Mouse (Mus musculus) small intestine, adult 2 months (tissue): ENCODE results near the gene Megf11. TPM values are rescaled to one million over a fixed set of nuclear protein-coding genes. Genes with fewer than 3 reads are reported as not detected.
"Not testable (repeated sequence)": the region's sequence is repeated elsewhere in the genome, so short reads cannot be mapped to it uniquely, and the experiment has no call there.

ENCODE experiments used
- H3K27ac ChIP-seq: fragments of 200-500 bp; 2 replicates; pipeline ENCODE4 v1.5.1; 2012; ENCODE audit warnings: low read depth, low read length, control low read depth, inconsistent platforms; ENCODE audit not compliant: insufficient read depth
- H3K27me3 ChIP-seq: fragments of 200-500 bp; 2 replicates; pipeline ENCODE4 v1.6.1; 2012; ENCODE audit warnings: mild to moderate bottlenecking, moderate library complexity, low read length, inconsistent platforms; ENCODE audit not compliant: control insufficient read depth, insufficient read depth
- H3K36me3 ChIP-seq: fragments of 200-500 bp; 2 replicates; pipeline ENCODE4 v1.6.1; 2012; ENCODE audit warnings: mild to moderate bottlenecking, low read length, control low read depth, inconsistent platforms; ENCODE audit not compliant: control insufficient read depth, insufficient read depth
- H3K4me1 ChIP-seq: fragments of 200-500 bp; 2 replicates; pipeline ENCODE4 v1.6.1; 2012; ENCODE audit warnings: low read length, inconsistent platforms, mixed read lengths; ENCODE audit not compliant: control insufficient read depth, insufficient read depth, insufficient read length
- H3K4me3 ChIP-seq: fragments of 200-500 bp; 2 replicates; pipeline ENCODE4 v1.5.1; 2012; ENCODE audit warnings: low read depth, mild to moderate bottlenecking, control low read depth, inconsistent platforms, low read length, moderate library complexity
- CTCF ChIP-seq: fragments of 200-500 bp; IDR thresholded peaks from 2 replicates; pipeline ENCODE4 v1.5.1; 2012; ENCODE audit warnings: low read depth, mild to moderate bottlenecking, control low read depth, inconsistent platforms, low read length, moderate library complexity, mixed read lengths; ENCODE audit not compliant: insufficient replicate concordance, insufficient read length; ENCODE audit errors: extremely low read depth
- POLR2A ChIP-seq: fragments of 200-500 bp; IDR thresholded peaks from 2 replicates; pipeline ENCODE4 v1.6.1; 2012; ENCODE audit warnings: low read depth, mild to moderate bottlenecking, control low read depth, inconsistent platforms, low read length, moderate library complexity
- WGBS: fragments of 180-500 bp; shearing (Covaris S2); methylation state at CpG from one replicate; pipeline ENCODE4 v1.1.7; 2018; 5-methylcytosine and 5-hydroxymethylcytosine counted together
- polyA plus RNA-seq: library from polyadenylated mRNA; depleted of rRNA; stranded (reverse); fragments of >200 nt; gene quantifications from 2 replicates; pipeline ENCODE4 v1.2.3, GENCODE M21; 2012

Gene Megf11
- polyA plus RNA-seq, 1 experiment, result 0.10 TPM

- WGBS, result 44% methylated on average over 4 of the region's 4 CpGs
- H3K4me1 ChIP-seq, result no peaks in the 10 kb centered on the region
- H3K36me3 ChIP-seq, result no peaks in the 10 kb centered on the region
- no peak overlapping the region for H3K27ac ChIP-seq
- no peaks in the 10 kb centered on the region for H3K27me3 ChIP-seq
- TF ChIP-seq POLR2A (no peak), CTCF (no peak)
- no peak overlapping the region for H3K4me3 ChIP-seq
These were observed 88.7 kb downstream of the Megf11 start for GRCm38 (mm10) chr9:64474142-64474541.

DNA sequence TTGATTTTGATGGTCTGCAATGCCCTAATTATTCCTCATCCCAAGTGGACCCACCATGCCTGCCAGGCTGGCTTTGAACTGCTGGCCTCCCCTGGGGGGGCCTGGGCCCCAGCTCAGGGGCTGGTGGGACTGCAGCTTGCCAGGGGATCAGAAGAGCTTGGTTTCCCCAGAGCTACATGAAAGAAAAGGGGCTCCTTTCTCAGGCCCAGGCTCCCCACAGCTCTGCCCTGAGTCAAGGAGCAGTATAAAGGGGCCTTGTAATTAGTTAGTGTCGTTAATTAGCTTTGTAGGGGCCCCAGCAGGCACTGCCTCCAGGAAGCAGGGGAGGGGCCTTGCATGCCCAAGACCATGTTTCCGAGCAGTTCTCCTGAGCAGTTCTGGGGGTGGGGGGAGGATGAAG, 90.5 kb downstream of the Megf11 start:
- TF ChIP-seq POLR2A (no peak), CTCF (no peak)
- Histone ChIP-seq H3K36me3 (no peaks in the 10 kb centered on the region), H3K27me3 (no peaks in the 10 kb centered on the region), H3K27ac (no peak overlapping the region), H3K4me3 (no peak overlapping the region), H3K4me1 (no peaks in the 10 kb centered on the region)
- 33% methylated on average over 2 of the region's 2 CpGs for WGBS

- WGBS, result 79% methylated on average over 7 of the region's 7 CpGs
- H3K36me3 ChIP-seq, result not testable (repeated sequence)
These were observed 92.0 kb downstream of the Megf11 start for GRCm38 (mm10) chr9:64477397-64477796.

GRCm38 (mm10) chr9:64482126-64482525, 96.7 kb downstream of the Megf11 start:
- TF ChIP-seq CTCF (no peak), POLR2A (no peak)
- WGBS, result 79% methylated on average over 5 of the region's 5 CpGs
- Histone ChIP-seq H3K4me3 (no peak overlapping the region), H3K36me3 (no peaks in the 10 kb centered on the region), H3K27ac (no peak overlapping the region), H3K4me1 (no peaks in the 10 kb centered on the region), H3K27me3 (no peaks in the 10 kb centered on the region)

More at GRCm38 (mm10) chr9:64477397-64477796, 92.0 kb downstream of the Megf11 start:
- not testable (repeated sequence) for H3K27me3 ChIP-seq, H3K4me3 ChIP-seq, H3K4me1 ChIP-seq, H3K27ac ChIP-seq

GRCm38 (mm10) chr9:64487377-64487776, 102.0 kb downstream of the Megf11 start:
- Histone ChIP-seq H3K4me1 (no peaks in the 10 kb centered on the region), H3K27me3 (no peaks in the 10 kb centered on the region), H3K27ac (no peak overlapping the region), H3K36me3 (no peaks in the 10 kb centered on the region), H3K4me3 (no peak overlapping the region)
- TF ChIP-seq POLR2A (no peak), CTCF (no peak)
- 49% methylated on average over 4 of the region's 4 CpGs for WGBS

- no peak overlapping the region for H3K27ac ChIP-seq
- H3K27me3 ChIP-seq, result no peaks in the 10 kb centered on the region
- TF ChIP-seq CTCF (no peak), POLR2A (no peak)
- 93% methylated on average over 6 of the region's 6 CpGs for WGBS
- no peaks in the 10 kb centered on the region for H3K36me3 ChIP-seq
- H3K4me3 ChIP-seq, result no peak overlapping the region
- H3K4me1 ChIP-seq, result no peaks in the 10 kb centered on the region
These were observed 109.2 kb downstream of the Megf11 start for GRCm38 (mm10) chr9:64494647-64495046.

DNA sequence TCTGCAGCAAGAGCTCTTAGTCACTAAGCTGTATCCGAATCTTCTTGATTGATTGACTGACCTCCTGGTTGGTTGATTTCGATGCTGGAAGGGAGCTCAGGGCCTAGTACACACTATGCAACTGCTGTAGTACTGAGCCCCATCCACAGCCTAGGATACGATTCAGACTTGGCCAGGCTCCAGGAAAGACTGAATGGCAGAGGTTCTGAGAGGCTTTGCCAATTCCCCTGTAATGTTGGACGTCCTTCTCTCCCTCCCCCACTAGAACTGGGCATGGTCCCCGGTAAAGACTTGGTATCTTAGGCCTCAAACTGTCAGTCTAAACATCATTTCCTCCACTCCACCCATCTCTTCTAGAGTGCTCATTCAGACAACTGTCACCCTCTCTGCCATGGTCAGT, 113.5 kb downstream of the Megf11 start:
- H3K27ac ChIP-seq, result no peak overlapping the region
- H3K36me3 ChIP-seq, result no peaks in the 10 kb centered on the region
- H3K4me1 ChIP-seq, result no peaks in the 10 kb centered on the region
- no peak for TF ChIP-seq POLR2A
- no peak for TF ChIP-seq CTCF
- no peaks in the 10 kb centered on the region for H3K27me3 ChIP-seq
- no peak overlapping the region for H3K4me3 ChIP-seq
- 59% methylated on average over 5 of the region's 5 CpGs for WGBS

GRCm38 (mm10) chr9:64501211-64501610, 115.8 kb downstream of the Megf11 start:
- no peak overlapping the region for H3K4me3 ChIP-seq

More at GRCm38 (mm10) chr9:64501211-64501610, 115.8 kb downstream of the Megf11 start:
- TF ChIP-seq CTCF, result no peak
- TF ChIP-seq POLR2A, result no peak
- no peaks in the 10 kb centered on the region for H3K36me3 ChIP-seq
- no peaks in the 10 kb centered on the region for H3K27me3 ChIP-seq
- H3K27ac ChIP-seq, result no peak overlapping the region
- 95% methylated on average over 8 of the region's 8 CpGs for WGBS
- no peaks in the 10 kb centered on the region for H3K4me1 ChIP-seq
